Mouse (Mus musculus) adrenal gland, postnatal 36 days (tissue): ENCODE measurements at regions not wholly inside any gene's neighbourhood (a gene's known extent, or its start where the extent isn't known, plus 50 kb on each side); places are given as distances from the start of the nearest gene placed in this dataset.

ENCODE experiments used
- DNase-seq, 2 experiments: peaks; one replicate each; pipeline ENCODE4 v3.0.0; 2021; ENCODE audit warnings: mixed read lengths in 1 of 2

- DNase-seq = peak; percentile 15 to 53
Measured at GRCm38 (mm10) chr3:39944581-39944980, 586.5 kb upstream of the Intu start.

DNA sequence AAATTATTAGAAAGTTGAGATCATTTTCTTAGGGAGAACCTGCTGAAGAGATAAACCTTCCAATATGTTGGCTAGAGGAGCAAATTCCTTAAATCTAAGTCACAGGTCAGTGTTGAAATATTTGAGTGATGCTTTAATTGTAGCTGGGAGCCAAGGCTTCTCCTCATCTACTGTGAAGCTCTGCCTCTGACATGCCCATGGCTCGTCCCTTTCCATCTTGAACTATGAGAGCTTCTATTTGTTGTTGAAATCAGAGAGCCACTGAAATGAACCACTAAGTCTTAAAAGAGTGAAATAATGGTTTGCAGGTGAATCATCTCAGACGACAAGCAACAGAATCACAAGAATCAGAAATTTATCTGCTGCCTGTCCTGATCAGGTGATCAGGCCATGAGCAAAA lies 579.0 kb upstream of the Intu start:
- DNase-seq = no peak

DNA sequence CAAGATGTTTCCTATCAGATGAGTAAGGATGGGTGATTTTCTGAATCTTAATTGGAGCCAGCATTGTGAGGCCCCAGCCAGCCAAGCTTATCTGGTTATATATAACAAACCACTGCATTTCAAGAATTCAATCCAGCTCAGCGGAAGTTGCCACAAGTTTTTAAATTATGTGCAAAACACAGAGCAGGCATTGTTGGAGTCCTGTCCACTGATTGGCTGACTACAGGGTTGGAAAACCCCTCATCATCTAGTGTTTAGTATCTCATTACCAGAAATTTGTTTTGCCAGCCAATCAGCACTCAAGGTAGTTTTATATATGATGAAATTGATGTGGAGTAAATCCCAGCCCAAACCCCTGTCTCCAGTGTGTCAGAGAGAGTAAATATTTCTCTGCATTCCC lies 578.5 kb upstream of the Intu start:
- no peak for DNase-seq

GRCm38 (mm10) chr3:39961836-39962640 lies 569.0 kb upstream of the Intu start:
- DNase-seq = no peak

DNA sequence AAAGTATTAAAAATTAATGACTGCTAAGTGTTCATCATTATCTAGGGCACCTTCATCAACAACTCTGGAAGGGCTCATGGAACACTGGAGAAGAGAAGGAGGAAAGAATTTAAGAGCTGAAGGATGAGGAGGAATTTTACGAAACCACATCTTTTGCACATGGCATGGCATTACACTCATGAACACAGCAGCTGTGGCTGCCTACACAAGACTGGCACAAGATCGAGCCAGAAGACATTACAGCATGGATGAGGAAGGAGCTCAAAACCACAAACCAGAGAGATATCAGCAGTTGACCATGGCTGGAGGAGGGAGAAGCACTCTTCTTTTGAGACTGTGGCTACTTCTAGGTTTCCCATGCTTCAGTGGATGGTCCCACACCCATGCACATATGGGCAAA lies 565.7 kb upstream of the Intu start:
- no peak for DNase-seq

GRCm38 (mm10) chr3:39966390-39966789 lies 564.7 kb upstream of the Intu start:
- no peak for DNase-seq

- DNase-seq = no peak
Measured at GRCm38 (mm10) chr3:39976937-39977336, 554.1 kb upstream of the Intu start.

DNA sequence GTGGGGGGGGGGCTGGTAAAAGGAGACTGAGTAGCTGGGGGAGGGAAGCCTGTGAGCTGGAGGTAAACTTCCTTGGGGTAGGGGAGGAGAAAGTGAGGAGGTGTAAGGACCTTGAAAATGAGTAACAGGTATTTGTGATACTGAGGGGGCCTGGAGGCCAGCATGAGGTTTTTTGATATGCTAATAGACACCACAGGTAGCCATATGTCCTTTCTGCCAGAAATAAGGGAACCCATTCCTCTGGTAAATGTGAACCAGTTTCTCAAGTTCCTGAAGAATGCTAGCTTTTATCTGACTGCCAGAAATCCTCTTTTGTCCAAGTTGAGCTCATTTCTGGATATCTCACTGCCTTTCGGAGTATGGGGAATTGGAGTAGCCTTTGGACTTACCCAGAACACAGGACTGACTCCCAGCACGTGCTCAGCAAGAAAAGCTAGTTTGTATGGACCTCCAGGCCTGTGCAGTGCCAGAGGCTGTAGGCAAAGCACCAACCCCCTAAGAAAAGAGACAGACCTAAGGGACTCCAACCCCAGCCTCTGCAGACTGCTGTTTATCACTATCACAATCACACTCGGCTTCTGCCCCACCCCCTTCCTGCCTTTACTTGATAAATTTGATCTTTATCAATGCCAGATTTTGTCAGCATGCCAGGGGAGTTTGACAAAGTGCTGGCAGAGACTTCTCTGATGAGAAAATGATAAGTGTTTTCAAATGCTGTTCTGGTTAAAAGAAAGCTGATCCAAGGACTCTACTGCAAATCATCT lies 552.0 kb upstream of the Intu start:
- peak; percentile 57 to 72 for DNase-seq

GRCm38 (mm10) chr3:39982656-39983055 lies 548.4 kb upstream of the Intu start:
- DNase-seq = no peak

GRCm38 (mm10) chr3:39987710-39988109 lies 543.4 kb upstream of the Intu start:
- DNase-seq = no peak

DNA sequence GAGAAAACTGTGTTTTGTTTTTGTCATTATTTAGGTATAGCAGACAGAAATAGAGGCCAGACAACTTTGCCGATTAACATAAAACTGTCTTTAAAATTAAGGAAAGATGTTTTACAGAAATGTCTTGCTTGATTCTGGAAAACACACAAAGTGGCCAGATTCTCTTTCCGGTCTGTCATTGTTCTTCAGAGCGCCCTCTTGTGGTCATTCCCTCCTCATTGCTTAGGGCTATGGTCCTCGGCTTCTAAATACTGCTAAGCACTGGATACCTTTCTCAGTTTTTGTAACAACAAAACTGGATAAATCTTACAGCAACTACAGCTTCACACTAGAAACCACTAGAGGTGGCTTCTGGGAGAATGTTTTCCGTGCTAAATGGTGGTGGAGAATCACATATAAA lies 532.5 kb upstream of the Intu start:
- DNase-seq = peak; percentile 57 to 74

DNA sequence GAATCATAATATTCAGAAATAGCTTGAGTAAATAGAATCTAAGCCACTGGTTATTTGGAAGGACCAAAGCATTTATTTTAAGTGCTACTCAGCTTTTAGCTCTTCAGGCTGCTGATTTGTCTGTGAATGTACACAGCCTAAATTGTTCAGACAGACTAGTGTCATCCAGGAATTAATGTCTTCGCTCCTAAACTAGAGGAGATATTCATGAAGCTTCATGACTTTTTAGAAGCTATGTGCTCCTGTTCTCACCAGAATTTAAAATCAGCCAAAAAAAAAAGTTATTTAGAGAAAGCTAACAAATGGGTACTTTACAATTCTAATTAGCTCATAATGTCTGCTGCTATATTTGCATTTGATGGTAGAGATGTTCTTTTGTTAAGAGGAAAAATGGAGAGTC lies 531.2 kb upstream of the Intu start:
- no peak for DNase-seq

DNA sequence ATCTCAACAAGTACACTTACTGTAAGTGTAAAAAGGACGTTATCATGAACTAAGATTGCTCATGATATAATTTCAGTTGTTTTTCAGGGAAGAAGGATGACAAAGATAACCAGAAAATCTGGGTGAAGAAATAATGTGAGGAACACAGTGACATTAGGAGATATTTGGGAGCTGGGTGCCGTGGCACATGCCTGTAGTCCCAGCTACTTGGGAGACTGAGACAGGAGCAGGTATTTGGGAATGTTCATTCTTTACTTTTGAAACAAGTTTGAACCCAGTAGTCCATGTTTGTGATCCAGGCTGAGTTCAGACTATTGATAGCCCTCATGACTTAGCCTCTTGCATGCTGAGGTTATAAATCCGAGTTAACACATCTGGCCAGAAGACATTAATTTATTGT lies 528.2 kb upstream of the Intu start:
- DNase-seq = no peak

GRCm38 (mm10) chr3:40010051-40010450 lies 521.0 kb upstream of the Intu start:
- DNase-seq = no peak

- DNase-seq = no peak
Measured at GRCm38 (mm10) chr3:40021682-40022081, 509.4 kb upstream of the Intu start.

DNA sequence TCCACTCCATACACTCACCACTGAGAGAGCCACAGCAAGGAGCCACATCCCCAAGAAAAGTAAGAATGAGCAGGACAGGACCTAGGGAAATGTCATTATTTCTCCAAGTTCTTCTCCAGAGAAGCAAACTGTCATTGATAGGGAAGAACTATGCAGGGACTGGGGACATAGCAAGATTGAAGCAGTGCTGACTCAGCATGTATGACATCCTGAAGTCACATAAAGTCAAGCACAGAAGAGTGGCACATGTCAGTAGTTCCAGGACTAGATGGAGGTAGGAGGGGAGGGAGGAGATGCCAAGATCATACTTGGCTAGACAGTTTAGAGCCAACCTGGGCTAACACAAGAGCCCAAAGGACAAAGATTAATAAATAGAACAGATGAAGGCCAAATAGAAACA lies 503.4 kb upstream of the Intu start:
- DNase-seq = no peak

DNA sequence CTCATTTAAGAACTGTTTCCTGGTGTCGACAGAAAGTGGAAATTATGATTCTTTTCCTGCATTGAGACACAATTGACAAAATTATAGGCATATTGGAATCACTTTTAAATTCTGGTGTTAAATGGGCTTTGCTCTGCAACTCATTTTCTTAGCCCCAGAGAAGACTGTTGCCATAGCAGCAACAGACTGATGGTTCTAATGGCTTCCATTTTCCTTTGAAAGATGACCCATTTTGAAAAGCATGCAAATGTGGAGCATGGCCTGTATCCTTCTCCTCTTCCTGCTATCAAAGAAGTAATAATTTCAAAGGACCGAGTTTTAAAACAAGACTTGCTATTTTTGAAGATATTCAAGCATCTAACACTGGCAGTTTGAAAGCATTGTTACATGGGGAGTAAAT lies 494.9 kb upstream of the Intu start:
- DNase-seq = no peak

GRCm38 (mm10) chr3:40049721-40050120 lies 481.4 kb upstream of the Intu start:
- no peak for DNase-seq

GRCm38 (mm10) chr3:40058281-40058680 lies 472.8 kb upstream of the Intu start:
- DNase-seq = no peak

DNA sequence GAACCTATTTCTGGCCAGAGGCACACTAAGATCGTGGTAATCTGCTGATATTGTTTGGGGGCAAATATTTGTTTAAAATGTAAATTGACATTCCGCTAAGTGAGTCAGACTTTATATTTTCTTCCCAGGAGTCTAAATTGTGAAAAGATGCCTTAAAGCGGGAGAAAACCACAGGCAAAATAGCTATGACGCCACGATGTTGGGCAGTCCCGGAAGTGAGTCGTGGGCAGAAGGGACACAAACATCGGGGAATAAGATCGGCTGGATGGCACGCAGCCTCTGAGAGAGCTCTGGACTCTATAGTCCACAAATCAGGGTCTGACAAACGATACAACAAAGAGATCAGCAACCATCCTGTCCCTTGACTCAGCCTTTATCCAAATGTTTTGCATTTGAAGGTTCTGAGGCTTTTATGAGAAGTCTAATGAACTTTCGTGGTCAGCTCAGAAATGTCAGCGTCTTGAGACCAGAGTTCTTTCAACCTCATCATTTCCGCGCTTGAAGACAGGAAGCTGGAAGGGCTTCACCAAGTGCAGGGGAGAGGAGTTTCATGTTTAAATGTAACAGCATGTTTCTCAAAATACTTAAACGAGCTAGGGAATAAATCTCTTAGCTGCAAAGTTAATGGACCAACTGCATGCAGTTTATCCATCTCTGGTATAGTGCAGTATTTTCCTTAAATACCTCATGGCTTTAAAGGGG lies 472.2 kb upstream of the Intu start:
- DNase-seq = no peak

DNA sequence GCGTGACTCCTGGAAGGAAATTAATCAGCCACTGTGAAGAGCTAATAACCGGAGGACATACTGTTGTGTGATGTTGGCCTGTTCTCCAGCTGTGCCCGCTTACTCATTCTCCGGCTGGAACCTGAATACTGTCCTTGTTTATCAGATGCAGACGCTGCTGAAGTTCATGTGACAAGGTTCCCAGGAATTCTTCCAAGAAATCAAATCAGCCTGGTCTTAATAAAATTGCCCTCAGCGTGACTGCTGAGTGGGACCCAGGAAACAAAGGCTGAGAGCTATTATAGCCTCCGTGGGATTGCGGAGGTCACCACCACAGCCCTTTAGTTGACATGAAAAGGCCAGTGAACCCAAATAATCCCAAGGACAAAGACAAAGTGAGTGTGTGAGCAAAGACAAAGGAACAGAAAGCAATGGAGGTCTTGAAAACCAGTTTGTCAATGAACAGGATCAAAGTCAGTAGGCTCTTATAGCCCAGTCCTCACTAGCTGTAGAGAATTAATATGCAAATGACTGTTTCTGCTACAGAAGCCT lies 460.9 kb upstream of the Intu start:
- DNase-seq = no peak

DNA sequence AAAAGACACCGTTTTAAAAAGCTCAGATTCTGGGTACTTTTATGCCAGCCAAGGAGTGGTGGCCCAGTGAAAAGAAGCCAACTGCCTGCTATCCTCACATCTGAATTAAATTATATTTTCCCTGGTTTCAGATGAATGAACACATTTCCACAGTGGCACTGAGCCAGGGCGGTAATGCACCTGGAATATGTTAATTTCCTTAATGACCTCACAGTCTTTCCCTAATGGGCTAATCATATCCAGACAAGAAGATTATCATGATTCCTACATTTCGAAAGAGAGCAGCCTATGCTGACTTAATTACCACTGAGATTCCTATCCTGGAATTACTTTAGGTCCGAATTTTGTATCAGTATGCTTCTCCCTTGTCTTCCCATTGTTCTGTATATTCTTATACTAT lies 454.3 kb upstream of the Intu start:
- no peak for DNase-seq

DNA sequence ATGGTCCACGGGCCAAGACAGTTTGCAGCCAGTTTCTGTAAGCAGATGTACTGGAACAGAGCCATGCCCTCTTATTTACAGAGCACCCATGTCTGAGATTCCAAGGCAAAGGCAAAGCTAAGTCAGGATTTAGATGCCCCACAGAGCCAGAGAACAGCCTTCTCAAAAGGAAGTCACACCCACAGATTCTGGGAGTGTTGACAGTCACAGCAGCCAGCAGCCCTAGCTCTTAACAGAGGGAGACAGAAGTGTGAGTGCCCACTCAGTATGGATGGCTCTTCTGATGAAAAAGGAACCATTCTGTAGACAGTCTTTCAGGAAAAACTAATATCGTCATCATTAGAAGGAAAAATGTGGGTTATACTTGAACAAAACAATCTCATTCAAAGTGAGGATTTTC lies 446.0 kb upstream of the Intu start:
- DNase-seq = no peak
